Mouse (Mus musculus) midbrain, postnatal 0 days (tissue): ENCODE data around the gene Nagpa. TPM values are rescaled to one million over a fixed set of nuclear protein-coding genes. Genes with fewer than 3 reads are reported as not detected.

Source experiments
- ATAC-seq: fragments of 200-750 bp; cut with Nextera tagmentation; 2 replicates; pipeline ENCODE4 v1.8.0; 2017; ENCODE audit warnings: moderate number of reproducible peaks, mild to moderate bottlenecking, moderate TSS enrichment, moderate library complexity; ENCODE audit not compliant: low FRiP score
- DNase-seq: peaks from one replicate; pipeline ENCODE4 v3.0.0-alpha.2; 2015; ENCODE audit warnings: low spot score
- H3K27ac ChIP-seq: fragments of 300-500 bp; sonication (generic); 2 replicates; pipeline ENCODE4 v1.5.1; 2014; ENCODE audit warnings: low read depth, mild to moderate bottlenecking, low read length, mixed read lengths
- H3K27me3 ChIP-seq: fragments of 300-500 bp; sonication (generic); 2 replicates; pipeline ENCODE4 v1.6.1; 2014; ENCODE audit warnings: low read length, control low read depth, mixed read lengths; ENCODE audit not compliant: insufficient read depth
- H3K36me3 ChIP-seq: fragments of 300-500 bp; sonication (generic); 2 replicates; pipeline ENCODE4 v1.6.1; 2014; ENCODE audit warnings: low read length, control low read depth, mixed read lengths; ENCODE audit not compliant: insufficient read depth
- H3K4me1 ChIP-seq: fragments of 300-500 bp; sonication (generic); 2 replicates; pipeline ENCODE4 v1.6.1; 2014; ENCODE audit warnings: mild to moderate bottlenecking, control low read depth, antibody characterized with exemption, low read length, mixed read lengths; ENCODE audit not compliant: insufficient read depth
- H3K4me2 ChIP-seq: fragments of 300-500 bp; sonication (generic); 2 replicates; pipeline ENCODE4 v1.6.1; 2014; ENCODE audit warnings: low read depth, mild to moderate bottlenecking, low read length, mixed read lengths; ENCODE audit not compliant: poor library complexity, severe bottlenecking
- H3K4me3 ChIP-seq: fragments of 300-500 bp; sonication (generic); 2 replicates; pipeline ENCODE4 v1.5.1; 2014; ENCODE audit warnings: low read depth, mild to moderate bottlenecking, low read length, moderate library complexity
- H3K9ac ChIP-seq: fragments of 300-500 bp; sonication (generic); replicated peaks from 2 replicates; pipeline ENCODE4 v1.6.1; 2014; ENCODE audit warnings: mild to moderate bottlenecking, low read length, moderate library complexity, mixed read lengths; ENCODE audit not compliant: poor library complexity, severe bottlenecking
- H3K9me3 ChIP-seq: fragments of 300-500 bp; sonication (generic); 2 replicates; pipeline ENCODE4 v1.6.1; 2016; ENCODE audit warnings: low read length, control low read depth
- CTCF ChIP-seq: IDR thresholded peaks from 2 replicates; pipeline ENCODE4 v1.5.1; 2016; ENCODE audit warnings: antibody characterized with exemption, mild to moderate bottlenecking
- WGBS: fragments of 180-500 bp; shearing (Covaris S2); extraction: QIAGEN DNeasy Blood & Tissue Kit; methylation state at CpG from one replicate; pipeline ENCODE4 v1.1.7; 2014; 5-methylcytosine and 5-hydroxymethylcytosine counted together
- polyA plus RNA-seq: library from polyadenylated mRNA; unstranded; fragments of >200 nt; fragmentation: Nextera tagmentation; extraction: Ambion mirVana; gene quantifications from 2 replicates; pipeline ENCODE4 v1.2.1, GENCODE M21; 2015
- total RNA-seq: library from RNA; depleted of rRNA; stranded (reverse); fragments of >200 nt; gene quantifications from 2 replicates; pipeline ENCODE4 v1.2.3, GENCODE M21; 2014

Nagpa gene
- total and polyA plus RNA-seq, 2 experiments from 2014 or later = 7.3 to 12.5 TPM

DNA sequence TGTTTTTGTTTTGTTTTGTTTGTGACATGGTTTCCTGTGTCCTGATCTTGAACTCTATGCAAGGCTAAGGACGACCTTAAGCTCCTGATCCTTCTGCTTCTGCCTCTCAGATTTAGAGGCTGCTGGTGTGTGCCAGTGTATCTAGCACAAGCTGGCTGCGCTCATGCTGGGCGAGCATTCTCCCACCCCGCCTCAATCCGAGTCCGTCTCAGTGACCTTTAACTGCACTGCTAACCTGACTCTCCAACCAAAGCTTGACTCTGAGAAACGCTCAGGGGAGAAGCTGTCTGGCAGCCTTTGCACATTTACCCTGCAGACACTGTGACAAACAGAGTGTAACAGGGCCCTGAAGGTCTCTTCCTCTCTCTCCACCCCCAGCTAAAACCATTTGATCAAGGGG is 18.1 kb downstream of the Nagpa start:
- WGBS = 61% methylated on average over 7 of the region's 7 CpGs
- no peaks in the 10 kb centered on the region for H3K9me3 ChIP-seq
- H3K4me2 ChIP-seq = no peak overlapping the region
- no peak overlapping the region for H3K4me3 ChIP-seq
- no peaks in the 10 kb centered on the region for H3K4me1 ChIP-seq
- no peak for DNase-seq
- ATAC-seq = no peak
- no peaks in the 10 kb centered on the region for H3K27me3 ChIP-seq
- no peaks in the 10 kb centered on the region for H3K36me3 ChIP-seq
- no peak for TF ChIP-seq CTCF
- no peak overlapping the region for H3K27ac ChIP-seq
- H3K9ac ChIP-seq = no peak overlapping the region

DNA sequence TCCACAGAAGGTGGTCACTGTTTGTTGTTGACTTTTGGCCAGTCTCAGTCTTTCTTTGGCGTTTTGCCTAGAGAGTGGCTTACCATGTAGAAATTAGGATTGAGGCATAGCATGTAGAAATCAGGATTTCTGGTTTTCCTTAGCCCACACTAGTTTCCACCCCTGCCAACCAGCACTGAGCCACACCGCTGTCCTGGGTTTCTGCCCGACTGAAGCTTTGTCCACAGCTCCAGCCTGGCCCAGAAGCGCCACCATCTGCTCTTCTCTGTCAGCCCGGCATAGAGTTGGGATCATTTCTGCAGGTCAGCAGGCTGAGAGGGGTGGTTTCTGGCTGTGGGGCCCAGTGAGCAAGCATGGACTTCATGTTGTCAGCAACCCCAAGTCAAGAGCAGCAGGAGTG is 18.9 kb downstream of the Nagpa start:
- DNase-seq = peak; percentile 29

DNA sequence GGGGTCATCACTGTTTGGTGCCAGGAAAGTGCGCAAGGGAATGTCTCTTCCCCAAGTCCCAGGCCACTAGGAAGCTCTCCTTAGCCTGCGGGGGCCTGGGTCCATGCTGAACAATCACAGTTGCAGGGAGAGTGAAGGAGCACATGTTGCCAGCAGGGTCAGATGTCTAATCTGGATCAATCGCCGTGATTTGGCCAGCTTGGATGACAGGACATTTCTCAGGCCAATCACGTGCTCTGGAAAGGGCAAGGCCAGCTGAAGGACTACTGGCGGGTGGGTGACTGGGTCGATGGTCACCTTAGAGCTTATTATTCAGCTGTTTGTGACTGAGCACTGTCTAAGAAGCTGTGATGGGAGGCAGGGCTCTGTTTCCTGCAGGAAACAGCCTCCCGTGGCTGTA is 19.7 kb downstream of the Nagpa start:
- no peaks in the 10 kb centered on the region for H3K27me3 ChIP-seq
- H3K4me1 ChIP-seq = no peaks in the 10 kb centered on the region
- ATAC-seq (no peak), DNase-seq (no peak)
- no peak overlapping the region for H3K9ac ChIP-seq
- no peaks in the 10 kb centered on the region for H3K9me3 ChIP-seq
- H3K4me3 ChIP-seq = no peak overlapping the region
- H3K27ac ChIP-seq = no peak overlapping the region
- H3K36me3 ChIP-seq = no peaks in the 10 kb centered on the region
- 57% methylated on average over 8 of the region's 8 CpGs for WGBS
- no peak for TF ChIP-seq CTCF
- no peak overlapping the region for H3K4me2 ChIP-seq

More for the DNA sequence above, 18.9 kb downstream of the Nagpa start:
- Histone ChIP-seq H3K36me3 (no peaks in the 10 kb centered on the region), H3K9me3 (no peaks in the 10 kb centered on the region), H3K27me3 (no peaks in the 10 kb centered on the region), H3K4me1 (no peaks in the 10 kb centered on the region), H3K9ac (no peak overlapping the region), H3K4me3 (no peak overlapping the region), H3K4me2 (no peak overlapping the region), H3K27ac (no peak overlapping the region)
- ATAC-seq = no peak
- WGBS = 74% methylated on average over 5 of the region's 5 CpGs
- no peak for TF ChIP-seq CTCF

DNA sequence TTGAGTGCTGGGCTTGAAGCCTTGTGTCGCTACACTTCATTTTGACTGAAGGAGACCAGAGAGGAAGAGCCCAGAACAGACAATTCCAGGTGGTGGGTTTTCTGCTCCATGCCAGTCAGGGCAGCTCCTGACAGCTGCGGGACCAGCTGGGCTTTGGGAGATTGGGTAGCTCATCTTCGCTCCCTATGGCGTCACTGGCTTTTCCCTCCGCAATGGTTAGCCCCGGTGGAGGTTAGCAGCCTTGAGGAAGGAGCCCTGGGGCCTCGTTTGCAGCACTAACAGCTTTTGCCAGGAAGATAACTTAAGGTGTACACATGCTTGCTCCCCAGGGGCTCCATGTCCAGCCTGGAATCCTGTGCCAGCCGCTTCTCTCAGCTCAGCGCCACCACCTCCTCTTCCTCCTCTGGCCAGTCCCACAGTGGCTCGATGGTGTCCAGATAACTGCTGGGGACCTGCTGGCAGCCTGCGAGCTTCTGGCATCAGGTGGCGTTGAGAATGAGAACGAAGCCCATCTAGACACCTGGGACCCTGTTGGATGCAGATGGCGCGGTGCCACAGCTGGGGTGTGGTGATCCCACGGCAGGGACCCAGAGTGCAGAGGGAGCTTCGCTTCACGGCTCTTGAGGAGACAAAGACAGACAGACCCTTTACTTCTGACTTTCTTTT is 20.4 kb downstream of the Nagpa start:
- ATAC-seq (no peak), DNase-seq (peak; percentile 21)
- no peak overlapping the region for H3K27ac ChIP-seq
- TF ChIP-seq CTCF = no peak
- no peaks in the 10 kb centered on the region for H3K4me1 ChIP-seq
- WGBS = 77% methylated on average over 18 of the region's 18 CpGs
- H3K27me3 ChIP-seq = no peaks in the 10 kb centered on the region
- no peak overlapping the region for H3K4me2 ChIP-seq
- H3K36me3 ChIP-seq = no peaks in the 10 kb centered on the region
- no peak overlapping the region for H3K4me3 ChIP-seq
- H3K9ac ChIP-seq = no peak overlapping the region
- H3K9me3 ChIP-seq = no peaks in the 10 kb centered on the region

DNA sequence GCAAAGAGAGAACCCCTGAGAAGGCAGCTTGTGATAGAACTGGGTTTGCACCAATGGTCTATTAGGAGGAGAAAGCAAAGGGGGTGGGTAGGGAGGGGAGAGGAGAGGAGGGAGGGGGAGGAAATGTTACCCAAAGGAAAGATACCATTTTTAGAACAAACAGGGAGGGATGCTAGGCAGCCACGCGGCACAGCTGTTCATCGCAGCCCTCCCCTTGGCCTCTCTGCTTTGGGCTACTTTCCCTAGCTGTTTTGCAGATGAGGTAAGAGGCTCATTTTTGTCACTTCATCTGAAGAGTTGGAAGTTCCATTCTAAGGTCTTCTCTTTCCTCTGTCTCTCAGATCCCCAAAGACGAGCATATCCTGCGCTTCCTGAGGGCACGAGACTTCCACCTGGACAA is 31.2 kb downstream of the Nagpa start:
- Histone ChIP-seq H3K27me3 (no peaks in the 10 kb centered on the region), H3K9me3 (no peaks in the 10 kb centered on the region), H3K4me3 (no peak overlapping the region), H3K4me2 (no peak overlapping the region), H3K36me3 (no peaks in the 10 kb centered on the region), H3K9ac (no peak overlapping the region), H3K27ac (no peak overlapping the region), H3K4me1 (no peaks in the 10 kb centered on the region)
- DNase-seq (no peak), ATAC-seq (no peak)
- 96% methylated on average over 6 of the region's 6 CpGs for WGBS
- no peak for TF ChIP-seq CTCF

DNA sequence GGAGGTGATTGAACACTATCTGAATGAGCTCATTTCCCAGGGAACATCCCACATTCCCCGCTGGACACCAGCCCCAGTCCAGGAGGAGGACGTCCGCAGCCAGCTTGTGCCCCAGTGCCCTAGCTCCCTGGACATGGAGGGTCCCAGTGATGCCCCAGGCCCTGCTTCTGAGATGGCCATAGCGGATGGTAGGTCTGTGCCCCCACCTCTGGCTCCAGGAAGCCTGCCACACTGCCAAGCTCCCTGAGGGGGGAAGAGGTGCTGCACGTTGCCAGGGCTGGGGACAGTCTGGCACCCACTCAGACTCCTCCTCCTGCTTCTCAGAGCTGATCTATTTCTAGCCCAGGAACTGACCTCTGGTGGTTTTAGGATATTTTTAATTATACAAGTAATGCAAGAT is 35.0 kb downstream of the Nagpa start:
- H3K27ac ChIP-seq = no peak overlapping the region
- no peak overlapping the region for H3K4me3 ChIP-seq
- ATAC-seq (no peak), DNase-seq (no peak)
- H3K9ac ChIP-seq = no peak overlapping the region
- H3K4me2 ChIP-seq = no peak overlapping the region
- no peak for TF ChIP-seq CTCF
- 81% methylated on average over 5 of the region's 5 CpGs for WGBS
- no peaks in the 10 kb centered on the region for H3K9me3 ChIP-seq
- no peaks in the 10 kb centered on the region for H3K4me1 ChIP-seq
- H3K36me3 ChIP-seq = no peaks in the 10 kb centered on the region
- H3K27me3 ChIP-seq = no peaks in the 10 kb centered on the region
